Mouse (Mus musculus) heart, postnatal 0 days (tissue): ENCODE measurements around the gene Ninl.

Experiments used
- CTCF ChIP-seq: IDR thresholded peaks from 2 replicates; pipeline ENCODE4 v1.5.1; 2016; ENCODE audit warnings: antibody characterized with exemption, control low read depth, low read depth
- EP300 ChIP-seq: IDR thresholded peaks from 2 replicates; pipeline ENCODE4 v1.6.1; 2016; ENCODE audit warnings: antibody characterized with exemption, low read depth

GRCm38 (mm10) chr2:151040411-151040810 is 1.2 kb upstream of the Ninl start:
- TF ChIP-seq CTCF (no peak), EP300 (no peak)
